In genomic region chr6:113077569-113078030, GRCm38 (mm10) we compare ENCODE assay signal across 8 mouse cellular contexts. TPM values are rescaled to one million over a fixed set of nuclear protein-coding genes. Genes with fewer than 3 reads are reported as not detected.
DNase-seq lines count a peak whose midpoint lies in the region; ATAC-seq and TF ChIP-seq lines count a peak whose summit lies in the region.

No protein-coding gene starts in this region.

- H3K27ac ChIP-seq in kidney, postnatal 0 days, result peak overlapping the region; percentile 99
- H3K27ac ChIP-seq in brown adipose tissue, adult 24 weeks (replicated peaks; ENCODE audit: low read depth, low read length), result peak overlapping the region; percentile 95
- peak overlapping the region; percentile 100 for H3K27ac ChIP-seq in hindbrain, embryonic 16.5 days (ENCODE audit: low read depth, low read length)
- H3K27ac ChIP-seq in midbrain, postnatal 0 days (ENCODE audit: low read depth, low read length), result peak overlapping the region; percentile 99

- H3K36me3 ChIP-seq in kidney, postnatal 0 days (ENCODE audit: insufficient read depth, low read length), result no peaks in the 10 kb centered on the region
- no peaks in the 10 kb centered on the region for H3K36me3 ChIP-seq in hindbrain, embryonic 16.5 days (ENCODE audit: control insufficient read depth, insufficient read depth, low read length)
- no peaks in the 10 kb centered on the region for H3K36me3 ChIP-seq in midbrain, postnatal 0 days (ENCODE audit: insufficient read depth, low read length)

- under 1% methylated on average over 24 of the region's 28 CpGs for WGBS in kidney, postnatal 0 days
- WGBS in hindbrain, embryonic 16.5 days, result under 1% methylated on average over 27 of the region's 28 CpGs
- WGBS in midbrain, postnatal 0 days, result under 1% methylated on average over 22 of the region's 28 CpGs

- no peak for TF ChIP-seq CTCF in kidney, postnatal 0 days (IDR thresholded peaks at IDR 0.05; ENCODE audit: low read depth)
- TF ChIP-seq CTCF in midbrain, postnatal 0 days (IDR thresholded peaks at IDR 0.05), result no peak

- peaks cover 16% of the 10 kb centered on the region for H3K4me1 ChIP-seq in kidney, postnatal 0 days (replicated peaks; ENCODE audit: insufficient read depth, low read length)
- H3K4me1 ChIP-seq in brown adipose tissue, adult 24 weeks (ENCODE audit: control insufficient read depth, insufficient read depth, insufficient read length, low read length), result peaks cover 15% of the 10 kb centered on the region
- peaks cover 35% of the 10 kb centered on the region for H3K4me1 ChIP-seq in hindbrain, embryonic 16.5 days (ENCODE audit: control insufficient read depth, insufficient read depth, low read depth, low read length)
- peaks cover 4% of the 10 kb centered on the region; the same call in 1 of the 2 replicates for H3K4me1 ChIP-seq in midbrain, postnatal 0 days (ENCODE audit: insufficient read depth, low read length)

- H3K9me3 ChIP-seq in kidney, postnatal 0 days (replicated peaks; ENCODE audit: low read length), result no peaks in the 10 kb centered on the region
- no peaks in the 10 kb centered on the region for H3K9me3 ChIP-seq in hindbrain, embryonic 16.5 days (ENCODE audit: control insufficient read depth, low read length)
- H3K9me3 ChIP-seq in midbrain, postnatal 0 days (ENCODE audit: low read length), result no peaks in the 10 kb centered on the region

- H3K4me3 ChIP-seq in kidney, postnatal 0 days (replicated peaks; ENCODE audit: low read depth, low read length), result peak overlapping the region; percentile 78
- H3K4me3 ChIP-seq in brown adipose tissue, adult 24 weeks (ENCODE audit: insufficient read depth, low read depth, low read length), result peak overlapping the region; percentile 89
- peak overlapping the region; percentile 89 for H3K4me3 ChIP-seq in hindbrain, embryonic 16.5 days (ENCODE audit: low read length)
- H3K4me3 ChIP-seq in midbrain, postnatal 0 days (ENCODE audit: low read depth, low read length), result peak overlapping the region; percentile 91

- H3K4me2 ChIP-seq in kidney, postnatal 0 days (ENCODE audit: low read length), result peak overlapping the region; percentile 79
- H3K4me2 ChIP-seq in hindbrain, embryonic 16.5 days (ENCODE audit: low read length), result peak overlapping the region; percentile 72
- peak overlapping the region; percentile 60 for H3K4me2 ChIP-seq in midbrain, postnatal 0 days (ENCODE audit: low read depth, low read length, poor library complexity, severe bottlenecking)

- no peaks in the 10 kb centered on the region for H3K27me3 ChIP-seq in kidney, postnatal 0 days (ENCODE audit: insufficient read depth, low read length)
- no peaks in the 10 kb centered on the region for H3K27me3 ChIP-seq in hindbrain, embryonic 16.5 days (replicated peaks; ENCODE audit: control insufficient read depth, insufficient read depth, low read length)
- H3K27me3 ChIP-seq in midbrain, postnatal 0 days (ENCODE audit: insufficient read depth, low read length), result no peaks in the 10 kb centered on the region

- DNase-seq in kidney, postnatal 0 days (ENCODE audit: low spot score), result no peak
- no peak for DNase-seq in kidney, adult 11 months
- no peak for DNase-seq in midbrain, postnatal 0 days (ENCODE audit: low spot score)
- no peak for DNase-seq in cerebellum, postnatal 10 days
- DNase-seq in spleen, adult 18-20 months, result no peak
- DNase-seq in adipocyte (ENCODE audit: low spot score), result no peak

- H3K9ac ChIP-seq in kidney, postnatal 0 days (ENCODE audit: low read depth, low read length), result peak overlapping the region; percentile 94
- peak overlapping the region; percentile 99 for H3K9ac ChIP-seq in hindbrain, embryonic 16.5 days (ENCODE audit: low read depth, low read length)
- H3K9ac ChIP-seq in midbrain, postnatal 0 days (replicated peaks; ENCODE audit: low read length, poor library complexity, severe bottlenecking), result peak overlapping the region; percentile 100

- ATAC-seq in kidney, postnatal 0 days (replicated peaks; ENCODE audit: low FRiP score, low read depth), result no peak
- no peak; the same call in 1 of the 2 replicates for ATAC-seq in hindbrain, embryonic 16.5 days
- ATAC-seq in midbrain, postnatal 0 days (ENCODE audit: low FRiP score), result no peak

RNA-seq across cellular contexts. Expression of gene Setd5, which starts 0.4 kb away (rescaled TPM):
- polyA plus RNA-seq in kidney, postnatal 0 days (2015; fragmentation: Nextera tagmentation; extraction: Ambion mirVana), result 46.4 and 50.3 TPM in 2 replicates
- polyA plus RNA-seq in brown adipose tissue, adult 24 weeks (2012; ENCODE audit: insufficient read depth, insufficient read length, missing spikeins), result 17.0 and 19.0 TPM in 2 replicates
- polyA plus RNA-seq in hindbrain, embryonic 16.5 days (2015; fragmentation: Nextera tagmentation; extraction: Ambion mirVana), result 45.4 and 48.3 TPM in 2 replicates
- total RNA-seq in midbrain, postnatal 0 days (2014; rRNA removed), result 99.1 and 103 TPM in 2 replicates
- polyA plus RNA-seq in midbrain, postnatal 0 days (2015; fragmentation: Nextera tagmentation; extraction: Ambion mirVana), result 42.1 and 50.6 TPM in 2 replicates

RNA-seq across cellular contexts. Expression of gene Thumpd3, which starts 31.6 kb away (rescaled TPM):
- 41.5 and 42.1 TPM in 2 replicates for polyA plus RNA-seq in kidney, postnatal 0 days (2015; fragmentation: Nextera tagmentation; extraction: Ambion mirVana)
- polyA plus RNA-seq in brown adipose tissue, adult 24 weeks (2012; ENCODE audit: insufficient read depth, insufficient read length, missing spikeins), result 25.4 and 34.9 TPM in 2 replicates
- polyA plus RNA-seq in hindbrain, embryonic 16.5 days (2015; fragmentation: Nextera tagmentation; extraction: Ambion mirVana), result 48.7 and 52.0 TPM in 2 replicates
- 33.7 and 49.2 TPM in 2 replicates for total RNA-seq in midbrain, postnatal 0 days (2014; rRNA removed)
- 38.3 and 40.5 TPM in 2 replicates for polyA plus RNA-seq in midbrain, postnatal 0 days (2015; fragmentation: Nextera tagmentation; extraction: Ambion mirVana)
